Mouse (Mus musculus) embryonic facial prominence, embryonic 15.5 days (tissue): Measurements from ENCODE around the gene Axin2. TPM values are rescaled to one million over a fixed set of nuclear protein-coding genes. Genes with fewer than 3 reads are reported as not detected.

ENCODE experiments used
- ATAC-seq: fragments of 200-750 bp; cut with Nextera tagmentation; 2 replicates; pipeline ENCODE4 v1.8.0; 2017; ENCODE audit warnings: low read depth, moderate TSS enrichment; ENCODE audit not compliant: insufficient number of reproducible peaks, low FRiP score, low TSS enrichment
- H3K27ac ChIP-seq: fragments of 300-500 bp; sonication (generic); replicated peaks from 2 replicates; pipeline ENCODE4 v1.5.1; 2015; ENCODE audit warnings: mild to moderate bottlenecking, inconsistent platforms
- H3K27me3 ChIP-seq: fragments of 300-500 bp; sonication (generic); 2 replicates; pipeline ENCODE4 v1.6.1; 2015; ENCODE audit warnings: inconsistent platforms
- H3K36me3 ChIP-seq: fragments of 300-500 bp; sonication (generic); 2 replicates; pipeline ENCODE4 v1.6.1; 2015; ENCODE audit warnings: mild to moderate bottlenecking, inconsistent platforms
- H3K4me1 ChIP-seq: fragments of 300-500 bp; sonication (generic); 2 replicates; pipeline ENCODE4 v1.6.1; 2015; ENCODE audit warnings: inconsistent platforms
- H3K4me2 ChIP-seq: fragments of 300-500 bp; sonication (generic); replicated peaks from 2 replicates; pipeline ENCODE4 v1.6.1; 2015; ENCODE audit warnings: mild to moderate bottlenecking, inconsistent platforms
- H3K4me3 ChIP-seq: fragments of 300-500 bp; sonication (generic); replicated peaks from 2 replicates; pipeline ENCODE4 v1.5.1; 2015; ENCODE audit warnings: mild to moderate bottlenecking, inconsistent platforms
- H3K9ac ChIP-seq: fragments of 300-500 bp; sonication (generic); 2 replicates; pipeline ENCODE4 v1.6.1; 2015; ENCODE audit warnings: inconsistent platforms
- H3K9me3 ChIP-seq: fragments of 300-500 bp; sonication (generic); replicated peaks from 2 replicates; pipeline ENCODE4 v1.6.1; 2016; ENCODE audit warnings: inconsistent platforms
- WGBS: fragments of 180-500 bp; shearing (Covaris S2); methylation state at CpG from one replicate; pipeline ENCODE4 v1.1.7; 2015; 5-methylcytosine and 5-hydroxymethylcytosine counted together
- polyA plus RNA-seq: library from polyadenylated mRNA; unstranded; fragments of >200 nt; fragmentation: Nextera tagmentation; extraction: Ambion mirVana; gene quantifications from 2 replicates; pipeline ENCODE4 v1.2.1, GENCODE M21; 2015

The Axin2 gene
- polyA plus RNA-seq, 1 experiment from 2014 or later, result 12.5 TPM

DNA sequence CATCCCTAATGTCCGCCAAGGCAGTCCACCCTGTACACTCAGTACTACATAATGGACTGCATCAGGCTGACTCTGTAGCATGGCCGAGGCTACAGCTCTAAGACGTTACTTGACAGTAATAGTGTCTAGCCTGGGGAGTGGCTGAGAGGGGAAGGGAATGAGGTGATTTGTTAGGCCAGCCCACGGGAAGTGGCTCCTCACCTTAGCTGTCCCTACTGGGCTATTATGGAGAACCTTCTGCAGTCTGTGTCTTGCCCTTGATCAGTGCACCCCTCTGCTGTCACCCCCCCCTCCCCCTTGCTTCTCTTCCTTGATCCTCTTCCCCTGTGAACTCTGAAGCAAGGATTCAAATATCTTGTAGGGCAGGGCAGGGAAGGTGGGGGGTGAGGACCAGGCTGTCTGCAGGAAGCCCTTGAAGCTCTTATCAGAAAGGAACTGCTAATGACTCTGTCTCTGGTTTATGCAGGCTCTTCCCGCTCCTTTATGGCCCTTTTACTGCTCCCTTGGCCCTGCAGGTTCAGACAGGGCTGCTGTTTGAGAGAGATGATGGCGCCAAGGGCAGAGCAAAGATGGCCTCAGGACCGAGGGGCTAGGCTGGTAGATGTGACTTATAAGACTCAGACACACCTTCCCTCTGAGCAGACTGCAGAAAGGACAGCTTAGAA lies 13.4 kb upstream of the Axin2 start:
- Histone ChIP-seq H3K4me3 (no peak overlapping the region), H3K9ac (no peak overlapping the region), H3K9me3 (no peaks in the 10 kb centered on the region), H3K4me1 (peaks cover 24% of the 10 kb centered on the region), H3K27me3 (0 out of 2 replicates have a peak, but pooled peaks cover 5% of the 10 kb centered on the region), H3K27ac (no peak overlapping the region), H3K36me3 (no peaks in the 10 kb centered on the region), H3K4me2 (no peak overlapping the region)
- no peak for ATAC-seq
- WGBS, result 70% methylated on average over 7 of the region's 7 CpGs

DNA sequence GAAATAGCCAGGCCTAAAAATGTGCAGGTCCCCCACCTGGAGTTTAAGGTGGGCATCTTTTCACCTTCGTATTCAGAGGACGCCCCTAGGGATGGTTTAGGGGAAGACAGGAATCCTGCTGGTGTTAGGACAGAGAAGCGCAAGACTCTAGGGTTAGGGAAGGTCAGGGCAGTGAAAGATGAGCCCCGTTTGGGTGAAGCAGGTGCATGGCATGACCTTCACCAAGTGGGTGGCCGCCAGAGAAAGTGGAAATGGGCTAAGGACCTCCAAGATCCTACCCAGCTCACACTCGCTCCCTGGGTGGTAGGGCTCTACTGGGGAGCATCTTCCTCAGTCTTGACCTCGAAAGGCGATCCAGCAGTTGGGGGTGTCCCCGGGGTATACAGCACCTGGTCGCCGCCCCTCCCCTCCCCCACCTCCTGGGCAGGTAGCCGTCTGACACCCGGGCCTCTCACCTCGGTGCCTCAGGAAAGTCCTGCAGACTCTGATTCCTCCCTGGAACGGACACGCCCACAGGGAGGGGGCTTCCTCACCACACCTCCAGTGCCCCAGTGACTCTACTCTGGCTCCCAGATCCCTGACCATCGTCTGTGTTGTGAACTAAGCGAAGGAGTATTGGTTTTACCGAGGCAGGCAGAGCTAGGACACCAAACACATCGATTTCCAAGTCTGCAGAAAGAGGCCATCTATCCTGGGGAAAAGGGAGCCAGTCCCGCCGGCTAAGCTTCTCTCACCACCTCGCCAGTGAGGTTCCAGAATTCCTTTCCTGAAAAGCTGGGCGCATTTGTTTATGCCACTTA lies 10.6 kb upstream of the Axin2 start:
- ATAC-seq, result no peak
- Histone ChIP-seq H3K4me1 (peaks cover 16% of the 10 kb centered on the region), H3K4me3 (peak overlapping the region; percentile 22), H3K9ac (no peak overlapping the region; the same call in 1 of the 2 replicates), H3K36me3 (no peaks in the 10 kb centered on the region), H3K4me2 (peak overlapping the region; percentile 52), H3K27ac (peak overlapping the region; percentile 48; the same call in 1 of the 2 replicates), H3K27me3 (0 out of 2 replicates have a peak, but pooled peaks cover 5% of the 10 kb centered on the region), H3K9me3 (no peaks in the 10 kb centered on the region)
- 11% methylated on average over 24 of the region's 24 CpGs for WGBS

DNA sequence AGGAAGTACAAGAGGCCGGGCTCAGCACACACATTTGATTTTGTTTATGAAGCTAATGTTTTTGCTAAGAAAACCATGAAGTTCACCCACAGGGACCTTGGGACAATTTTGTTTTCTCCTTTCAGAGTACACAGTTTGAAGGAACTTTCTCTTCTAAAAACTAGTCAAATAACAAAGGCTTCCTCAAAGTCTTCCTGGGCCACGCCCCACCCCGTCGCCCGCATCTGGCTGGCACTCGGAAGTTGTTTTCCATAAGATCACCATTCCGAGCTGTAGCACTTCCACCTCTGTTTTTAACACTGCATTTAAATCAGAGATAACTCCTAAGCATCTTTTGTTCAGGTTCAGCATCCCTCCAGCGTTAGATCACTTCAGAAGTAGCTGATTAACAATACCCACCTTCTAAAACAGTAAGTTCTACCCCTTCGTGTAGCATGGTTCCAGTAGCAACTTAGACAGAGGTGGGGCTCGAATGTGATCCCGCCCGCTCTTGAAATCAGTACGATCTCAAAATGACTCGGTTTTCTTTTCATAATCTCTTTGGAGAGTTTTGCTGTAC lies 9.7 kb upstream of the Axin2 start:
- H3K9ac ChIP-seq, result no peak overlapping the region
- no peaks in the 10 kb centered on the region for H3K9me3 ChIP-seq
- no peaks in the 10 kb centered on the region for H3K36me3 ChIP-seq
- 3% methylated on average over 14 of the region's 14 CpGs for WGBS
- H3K4me3 ChIP-seq, result peak overlapping the region; percentile 22
- H3K4me2 ChIP-seq, result peak overlapping the region; percentile 52
- ATAC-seq, result no peak
- peak overlapping the region; percentile 48; the same call in 1 of the 2 replicates for H3K27ac ChIP-seq
- peaks cover 16% of the 10 kb centered on the region for H3K4me1 ChIP-seq
- 0 out of 2 replicates have a peak, but pooled peaks cover 5% of the 10 kb centered on the region for H3K27me3 ChIP-seq

DNA sequence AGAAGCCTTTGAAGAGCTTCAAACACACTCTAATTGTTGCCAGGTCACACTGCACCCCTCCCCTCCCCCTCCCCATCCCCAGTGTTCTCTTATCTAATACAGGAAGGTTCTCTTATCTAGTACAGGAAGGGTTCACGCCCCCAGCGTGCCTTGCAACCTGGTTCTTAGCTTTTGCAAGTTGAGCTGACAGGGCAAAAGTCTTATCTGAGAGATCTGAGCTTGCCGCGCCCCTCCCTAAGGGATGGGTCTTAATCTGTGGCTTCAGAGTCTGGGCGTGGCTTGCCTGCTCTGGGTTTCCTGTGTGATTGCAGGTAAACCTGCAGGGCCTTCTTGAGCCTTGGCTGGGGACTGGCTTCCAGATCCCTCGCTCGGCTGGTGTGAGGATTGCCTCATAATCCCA lies 9.2 kb upstream of the Axin2 start:
- Histone ChIP-seq H3K4me1 (peaks cover 16% of the 10 kb centered on the region), H3K4me2 (peak overlapping the region; percentile 52), H3K36me3 (no peaks in the 10 kb centered on the region), H3K4me3 (no peak overlapping the region; the same call in 1 of the 2 replicates), H3K9ac (no peak overlapping the region), H3K27ac (no peak overlapping the region), H3K27me3 (0 out of 2 replicates have a peak, but pooled peaks cover 5% of the 10 kb centered on the region), H3K9me3 (no peaks in the 10 kb centered on the region)
- 30% methylated on average over 7 of the region's 7 CpGs for WGBS
- ATAC-seq, result no peak; the same call in 1 of the 2 replicates

DNA sequence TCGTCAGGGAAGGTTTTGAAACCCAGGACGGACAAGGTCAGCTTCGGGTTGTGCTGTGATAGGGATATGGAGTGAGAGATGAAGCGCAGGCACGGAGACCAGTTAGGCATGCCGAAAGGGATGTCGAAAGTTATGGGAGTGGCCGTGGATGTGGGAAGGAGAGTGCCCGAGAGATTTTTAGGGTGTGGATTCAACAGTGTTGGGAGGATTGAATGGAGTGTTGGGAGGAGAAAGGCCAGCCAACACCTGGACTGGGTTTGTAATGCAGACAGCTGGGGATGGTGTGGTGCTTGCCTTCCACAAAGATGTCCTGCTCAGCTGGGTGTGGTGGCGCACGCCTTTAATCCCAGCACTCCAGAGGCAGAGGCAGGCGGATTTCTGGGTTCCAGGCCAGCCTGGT lies 8.0 kb upstream of the Axin2 start:
- Histone ChIP-seq H3K4me2 (no peak overlapping the region), H3K4me3 (no peak overlapping the region), H3K9ac (no peak overlapping the region), H3K36me3 (no peaks in the 10 kb centered on the region), H3K27ac (no peak overlapping the region), H3K9me3 (no peaks in the 10 kb centered on the region), H3K27me3 (0 out of 2 replicates have a peak, but pooled peaks cover 5% of the 10 kb centered on the region), H3K4me1 (peaks cover 16% of the 10 kb centered on the region)
- no peak for ATAC-seq
- WGBS, result 93% methylated on average over 12 of the region's 12 CpGs

DNA sequence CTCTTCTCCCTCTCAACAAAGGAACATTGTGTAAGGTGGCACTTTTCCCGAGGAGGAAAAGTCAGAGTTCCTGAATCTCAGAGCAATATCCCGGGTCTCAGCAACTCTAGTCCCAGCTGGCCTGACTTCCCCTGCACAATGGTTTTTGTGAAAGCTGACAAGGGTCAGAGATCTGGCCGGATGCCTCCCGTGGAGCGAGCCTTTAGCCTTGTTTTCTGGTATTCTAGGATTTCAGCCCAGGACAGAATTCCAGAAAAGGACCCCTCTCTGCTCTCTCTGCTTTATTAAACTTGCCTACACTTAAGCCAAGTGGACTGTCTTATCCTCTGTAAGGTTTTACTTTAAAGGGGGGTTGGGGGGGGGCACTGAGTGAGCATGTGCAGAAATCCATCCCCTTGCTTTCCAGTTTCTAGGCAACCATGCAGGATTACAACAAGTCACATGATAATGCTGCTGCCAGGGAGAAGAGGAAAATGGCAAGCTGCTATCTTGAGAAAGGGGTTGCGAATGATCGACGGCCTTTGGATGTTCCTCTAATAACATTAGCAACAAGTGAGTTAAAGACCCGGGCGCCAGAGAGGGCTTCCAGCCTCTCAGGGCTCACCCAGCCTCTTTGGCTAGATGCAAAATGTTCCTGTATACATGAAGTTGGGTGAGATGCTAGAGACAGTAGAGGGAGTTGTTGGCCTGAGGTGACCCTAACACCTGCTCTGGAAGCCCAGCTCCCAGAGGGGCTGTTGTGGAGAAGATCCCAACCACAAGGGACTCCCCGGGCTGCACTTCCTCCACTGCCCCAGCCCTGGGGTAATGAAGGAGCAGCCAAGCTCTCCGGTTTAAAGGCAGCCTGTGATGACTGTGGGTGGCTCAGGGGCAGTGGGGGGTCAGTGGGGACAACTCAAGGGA lies 2.5 kb upstream of the Axin2 start:
- Histone ChIP-seq H3K36me3 (no peaks in the 10 kb centered on the region), H3K9me3 (no peaks in the 10 kb centered on the region), H3K27ac (no peak overlapping the region), H3K4me1 (peaks cover 16% of the 10 kb centered on the region; the same call in 1 of the 2 replicates), H3K4me3 (no peak overlapping the region), H3K4me2 (no peak overlapping the region), H3K27me3 (no peaks in the 10 kb centered on the region), H3K9ac (no peak overlapping the region)
- WGBS, result 14% methylated on average over 12 of the region's 12 CpGs
- no peak for ATAC-seq

DNA sequence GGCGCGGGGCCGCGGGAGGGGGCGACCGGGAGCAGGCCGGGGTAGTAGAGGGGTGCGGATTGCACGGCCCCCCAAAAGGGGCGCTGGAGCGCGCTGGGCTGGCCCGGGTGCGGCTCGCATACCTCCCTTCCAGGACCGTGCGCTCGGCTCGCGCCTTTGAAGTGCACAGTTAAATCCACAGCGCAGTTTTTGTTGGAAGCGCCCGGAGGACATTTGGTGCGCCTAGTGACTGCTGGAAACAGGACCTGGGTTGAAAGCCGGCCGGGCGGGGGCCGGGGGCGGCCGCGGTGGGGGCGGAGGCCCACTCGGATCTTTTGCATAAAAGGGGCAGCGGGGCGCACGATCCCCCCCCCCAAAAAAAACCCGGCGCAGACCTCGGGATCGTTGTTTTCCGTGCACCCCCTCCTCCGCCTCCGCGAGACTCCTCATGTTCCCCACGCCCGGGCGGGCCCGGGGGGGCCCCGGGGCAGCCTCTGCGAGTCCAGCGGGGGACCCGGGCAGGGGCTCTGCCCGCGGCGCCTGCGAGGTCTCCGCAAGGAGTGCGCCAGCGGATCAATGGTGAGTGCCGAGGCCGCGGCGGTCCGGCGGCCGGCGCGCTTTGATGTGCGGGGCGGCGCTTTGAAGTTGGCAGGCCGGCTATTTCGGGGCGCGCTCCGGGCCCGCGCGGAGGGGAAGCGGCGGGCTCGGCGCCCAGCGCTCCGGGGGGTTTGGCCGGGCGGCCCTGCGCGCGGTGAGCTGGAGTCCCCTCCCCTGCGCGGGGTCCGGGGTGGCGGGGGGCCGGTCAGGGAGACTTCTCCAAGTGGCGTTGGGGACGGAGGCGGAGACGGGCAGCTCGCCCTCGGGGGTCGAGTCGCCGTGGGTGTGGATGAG lies 722 bp downstream of the Axin2 start:
- peaks cover 40% of the 10 kb centered on the region for H3K4me1 ChIP-seq
- H3K4me2 ChIP-seq, result peak overlapping the region; percentile 75
- no peaks in the 10 kb centered on the region for H3K36me3 ChIP-seq
- H3K9ac ChIP-seq, result peak overlapping the region; percentile 79
- peak overlapping the region; percentile 100 for H3K27ac ChIP-seq
- no peaks in the 10 kb centered on the region for H3K27me3 ChIP-seq
- under 1% methylated on average over 96 of the region's 104 CpGs for WGBS
- peak; percentile 89 for ATAC-seq
- H3K4me3 ChIP-seq, result peak overlapping the region; percentile 76
- H3K9me3 ChIP-seq, result no peaks in the 10 kb centered on the region

DNA sequence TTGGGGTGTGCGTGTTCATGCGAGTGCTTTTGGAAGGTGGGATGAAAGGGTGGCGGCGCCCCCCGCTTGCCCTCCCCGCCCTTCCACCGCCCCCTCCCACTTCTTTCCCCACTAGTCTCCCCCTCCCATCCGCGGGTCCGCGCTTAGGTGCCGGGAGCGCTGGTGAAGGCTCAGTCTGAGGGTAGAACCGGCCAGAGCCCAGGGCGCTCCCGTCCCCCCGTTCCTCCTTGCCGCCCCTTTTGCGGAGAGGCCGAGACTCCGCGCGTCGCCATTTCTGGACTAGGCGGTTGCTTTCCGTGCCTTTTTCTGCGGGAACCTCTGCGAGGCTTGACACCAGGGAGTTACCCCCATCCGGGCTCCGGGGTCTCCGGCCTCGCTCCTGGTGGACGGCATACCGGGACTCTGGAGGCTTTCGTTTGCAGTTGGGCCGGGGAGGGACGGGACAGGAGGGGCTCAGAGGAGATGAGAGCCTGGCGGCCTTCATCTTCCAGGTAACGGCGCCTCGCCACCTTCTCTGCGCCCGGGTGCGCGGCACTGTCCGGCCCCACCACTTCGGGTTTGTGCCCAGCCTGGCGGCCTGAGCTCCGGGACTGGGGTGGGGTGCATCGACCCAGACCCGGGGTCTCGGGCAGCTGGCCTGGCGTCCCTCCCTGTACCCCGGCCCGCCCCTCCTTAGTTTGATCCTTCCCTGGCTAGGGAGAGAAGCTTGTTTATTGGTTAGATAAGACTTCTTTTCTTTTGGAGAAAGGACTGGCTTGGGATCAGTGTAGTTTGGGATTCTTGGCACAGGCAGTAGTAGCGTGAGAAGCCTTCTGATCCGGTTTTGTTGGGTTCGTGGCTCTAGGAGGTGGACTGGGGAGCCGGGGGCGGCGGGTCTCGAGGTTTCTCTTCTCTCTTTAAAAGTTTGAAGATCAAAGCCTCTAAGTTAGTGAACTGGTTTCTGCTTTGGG lies 1.6 kb downstream of the Axin2 start:
- Histone ChIP-seq H3K9me3 (no peaks in the 10 kb centered on the region), H3K4me1 (peaks cover 48% of the 10 kb centered on the region), H3K9ac (peak overlapping the region; percentile 79), H3K36me3 (no peaks in the 10 kb centered on the region), H3K27me3 (no peaks in the 10 kb centered on the region), H3K4me3 (peak overlapping the region; percentile 76), H3K4me2 (peak overlapping the region; percentile 75), H3K27ac (peak overlapping the region; percentile 100)
- WGBS, result under 1% methylated on average over 61 of the region's 62 CpGs
- ATAC-seq, result no peak

DNA sequence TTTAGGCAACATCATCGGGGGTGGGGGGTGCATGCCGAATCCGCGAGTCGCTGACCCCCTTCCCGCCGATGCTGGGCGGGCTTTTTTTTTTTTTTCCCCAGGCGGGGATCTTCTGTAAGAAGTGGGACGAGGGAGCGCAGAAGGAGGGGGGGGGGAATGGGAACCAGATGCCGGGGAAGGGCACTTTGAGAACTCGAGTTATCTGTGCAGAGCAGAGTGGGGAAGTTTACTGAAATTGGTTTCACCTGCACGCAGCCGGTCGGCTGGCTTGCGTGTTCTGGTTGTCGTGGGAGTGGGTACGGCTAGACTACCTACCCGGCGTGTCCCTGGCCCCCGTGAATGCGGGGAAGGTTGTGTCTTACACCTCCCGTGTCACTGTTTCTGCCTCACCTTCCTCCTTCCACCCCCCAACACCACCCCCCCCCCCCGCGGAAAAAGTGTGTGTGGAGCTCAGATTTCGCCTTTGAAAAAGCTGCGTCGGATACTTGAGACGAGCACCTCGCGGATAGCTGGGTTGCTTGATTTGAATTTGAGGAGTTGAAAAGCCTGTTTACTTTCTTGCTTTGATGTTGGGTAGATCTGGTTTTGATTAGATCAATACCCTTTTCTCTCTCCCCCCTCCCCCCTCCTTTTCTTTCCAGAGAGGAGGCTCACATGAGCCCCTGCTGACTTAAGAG lies 2.5 kb downstream of the Axin2 start:
- no peaks in the 10 kb centered on the region for H3K27me3 ChIP-seq
- no peaks in the 10 kb centered on the region for H3K9me3 ChIP-seq
- H3K4me3 ChIP-seq, result peak overlapping the region; percentile 76
- WGBS, result under 1% methylated on average over 32 of the region's 32 CpGs
- H3K27ac ChIP-seq, result peak overlapping the region; percentile 100
- peaks cover 56% of the 10 kb centered on the region for H3K4me1 ChIP-seq
- peak overlapping the region; percentile 79 for H3K9ac ChIP-seq
- no peak for ATAC-seq
- peak overlapping the region; percentile 75 for H3K4me2 ChIP-seq
- no peaks in the 10 kb centered on the region for H3K36me3 ChIP-seq
